Mouse (Mus musculus): Measurements from ENCODE around the gene Eid2b. TPM values are rescaled to one million over a fixed set of nuclear protein-coding genes. Genes with fewer than 3 reads are reported as not detected.
A peak's percentile ranks its signal among the peaks of the same experiment; 100 is the strongest.

Gene Eid2b
- polyA plus RNA-seq, 1 experiment from 2014 or later, result 36.3 TPM

DNA sequence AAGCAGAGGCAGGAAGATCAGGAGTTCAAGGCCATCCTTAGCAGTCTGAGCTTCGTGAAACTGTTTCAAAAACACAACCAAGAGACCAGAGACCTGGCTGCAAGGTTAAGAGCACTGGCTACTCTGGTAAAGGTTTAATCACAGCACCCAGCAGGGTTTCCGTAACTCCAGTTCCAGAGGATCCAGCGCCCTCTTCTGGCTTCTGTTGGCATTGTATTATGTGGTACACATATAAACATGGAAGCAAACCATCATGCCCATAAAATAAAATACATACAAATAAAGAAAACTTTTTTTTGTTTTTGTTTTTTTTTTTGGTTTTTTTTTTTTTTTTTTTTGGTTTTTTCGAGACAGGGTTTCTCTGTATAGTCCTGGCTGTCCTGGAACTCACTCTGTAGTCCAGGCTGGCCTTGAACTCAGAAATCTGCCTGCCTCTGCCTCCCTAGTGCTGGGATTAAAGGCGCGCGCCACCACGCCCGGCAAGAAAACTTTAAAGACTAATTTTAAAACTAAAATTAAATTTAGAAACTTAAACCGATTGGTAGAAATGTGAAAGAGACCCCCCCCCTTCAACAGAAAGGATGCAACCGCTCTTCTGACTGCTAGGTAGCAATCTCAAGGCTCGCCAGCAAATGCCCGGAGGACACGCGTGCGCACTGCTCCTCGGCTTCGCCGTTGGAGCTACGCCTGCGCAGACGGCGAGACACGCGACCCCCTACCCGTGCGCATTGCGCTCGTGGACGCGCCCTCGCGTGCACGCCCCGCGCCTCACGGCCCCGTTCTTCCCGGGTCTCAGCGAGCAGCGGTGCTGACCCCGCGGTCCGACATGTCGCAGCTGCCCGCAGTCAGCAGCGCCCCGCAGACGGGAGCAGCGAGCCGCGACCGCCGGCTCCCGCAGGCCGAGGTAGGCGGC, 10.2 kb upstream of the Eid2b start, which contains the start of gene Eid2:
TSS of gene Eid2 (plus strand) at position 753 of the 913 bp plus-strand sequence.
- H3K36me3 ChIP-seq (ENCODE audit: control insufficient read depth, insufficient read depth, low read length), result peaks cover 4% of the 10 kb centered on the region; the same call in 1 of the 2 replicates
- peaks cover 9% of the 10 kb centered on the region for H3K4me1 ChIP-seq (ENCODE audit: control insufficient read depth, insufficient read depth, low read depth, low read length)
- H3K9ac ChIP-seq (ENCODE audit: low read depth, low read length), result peak within 1 kb of the TSS; percentile 100
- peak; percentile 94 for ATAC-seq
- H3K27ac ChIP-seq (ENCODE audit: low read depth, low read length), result peak within 1 kb of the TSS; percentile 92
- no peaks in the 10 kb centered on the region for H3K9me3 ChIP-seq (ENCODE audit: control insufficient read depth, low read length)
- H3K4me2 ChIP-seq (ENCODE audit: low read length), result peak within 1 kb of the TSS; percentile 94
- WGBS, result 8% methylated on average over 50 of the region's 57 CpGs
- H3K27me3 ChIP-seq (replicated peaks; ENCODE audit: control insufficient read depth, insufficient read depth, low read length), result no peaks in the 10 kb centered on the region
- peak within 1 kb of the TSS; percentile 94 for H3K4me3 ChIP-seq (ENCODE audit: low read length)

DNA sequence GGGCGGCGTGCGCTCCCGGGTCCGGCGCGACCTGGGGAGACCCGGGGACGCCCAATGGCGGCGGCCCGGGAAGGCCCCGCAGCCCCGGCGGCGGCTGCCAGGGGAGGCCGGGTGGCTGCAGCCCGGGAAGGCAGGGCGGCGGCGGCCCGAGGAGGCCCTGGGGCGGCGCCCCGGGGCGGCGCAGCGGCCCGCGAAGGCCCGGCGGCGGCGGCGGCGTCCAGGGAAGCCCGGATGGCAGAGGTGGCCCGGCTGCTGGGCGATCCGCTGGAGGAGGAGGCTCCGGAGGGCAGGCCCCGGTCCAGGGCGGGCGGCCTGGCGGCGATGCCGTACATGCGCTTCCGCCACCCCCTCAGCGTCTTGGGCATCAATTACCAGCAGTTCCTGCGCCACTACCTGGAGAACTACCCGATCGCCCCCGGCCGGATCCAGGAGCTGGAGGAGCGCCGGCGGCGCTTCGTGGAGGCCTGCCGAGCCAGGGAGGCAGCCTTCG, 9.5 kb upstream of the Eid2b start:
- Histone ChIP-seq H3K27ac (ENCODE audit: low read depth, low read length) (peak overlapping the region; percentile 92), H3K4me1 (ENCODE audit: control insufficient read depth, insufficient read depth, low read depth, low read length) (peaks cover 9% of the 10 kb centered on the region), H3K9me3 (ENCODE audit: control insufficient read depth, low read length) (no peaks in the 10 kb centered on the region), H3K27me3 (replicated peaks; ENCODE audit: control insufficient read depth, insufficient read depth, low read length) (no peaks in the 10 kb centered on the region), H3K4me2 (ENCODE audit: low read length) (peak overlapping the region; percentile 94), H3K36me3 (ENCODE audit: control insufficient read depth, insufficient read depth, low read length) (peaks cover 10% of the 10 kb centered on the region; the same call in 1 of the 2 replicates), H3K4me3 (ENCODE audit: low read length) (peak overlapping the region; percentile 94), H3K9ac (ENCODE audit: low read depth, low read length) (peak overlapping the region; percentile 100)
- ATAC-seq, result peak; percentile 79
- under 1% methylated on average over 45 of the region's 62 CpGs for WGBS

DNA sequence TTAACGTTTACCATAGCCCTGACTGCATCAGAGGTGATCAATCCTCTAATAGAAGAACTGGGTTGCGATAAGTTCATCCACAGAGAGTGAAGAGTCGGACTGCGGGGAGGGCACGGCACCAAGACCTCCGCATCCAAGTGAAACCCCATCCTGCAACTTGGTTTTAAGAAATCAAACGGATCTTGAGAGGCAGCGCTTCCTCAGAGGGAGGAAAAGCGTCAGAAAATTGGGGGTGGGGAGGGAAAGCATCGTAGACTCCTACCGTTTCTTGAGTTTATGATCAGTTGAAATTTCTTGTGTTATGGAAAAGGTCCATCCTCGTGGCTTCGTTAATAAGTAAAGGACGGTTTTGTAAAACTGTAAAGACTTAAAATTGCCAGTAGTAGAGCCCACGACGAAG, 9.0 kb upstream of the Eid2b start:
- ATAC-seq, result no peak
- H3K4me1 ChIP-seq (ENCODE audit: control insufficient read depth, insufficient read depth, low read depth, low read length), result peaks cover 9% of the 10 kb centered on the region
- H3K4me3 ChIP-seq (ENCODE audit: low read length), result peak overlapping the region; percentile 94
- H3K27me3 ChIP-seq (replicated peaks; ENCODE audit: control insufficient read depth, insufficient read depth, low read length), result no peaks in the 10 kb centered on the region
- H3K4me2 ChIP-seq (ENCODE audit: low read length), result peak overlapping the region; percentile 94
- H3K9me3 ChIP-seq (ENCODE audit: control insufficient read depth, low read length), result no peaks in the 10 kb centered on the region
- H3K36me3 ChIP-seq (ENCODE audit: control insufficient read depth, insufficient read depth, low read length), result peaks cover 12% of the 10 kb centered on the region; the same call in 1 of the 2 replicates
- peak overlapping the region; percentile 92 for H3K27ac ChIP-seq (ENCODE audit: low read depth, low read length)
- peak overlapping the region; percentile 100 for H3K9ac ChIP-seq (ENCODE audit: low read depth, low read length)
- WGBS, result 27% methylated on average over 16 of the region's 16 CpGs

DNA sequence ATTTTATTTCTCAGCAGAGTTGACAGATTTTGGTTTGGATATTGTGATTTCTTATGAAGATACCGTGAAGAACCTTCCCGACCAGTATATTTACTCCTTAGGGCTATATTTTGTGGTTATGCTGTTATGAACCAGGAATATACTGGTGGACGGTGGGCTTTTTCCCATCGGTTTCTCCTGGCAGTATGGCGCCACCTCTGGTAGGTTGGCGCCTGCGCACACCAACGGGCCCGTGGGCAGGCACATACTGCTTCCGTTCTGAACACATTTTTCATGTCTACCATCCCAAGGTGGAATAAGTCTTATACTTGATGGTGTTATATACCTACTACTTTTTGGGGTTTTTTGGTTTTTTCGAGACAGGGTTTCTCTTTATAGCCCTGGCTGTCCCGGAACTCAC, 8.2 kb upstream of the Eid2b start:
- H3K9me3 ChIP-seq (ENCODE audit: control insufficient read depth, low read length), result no peaks in the 10 kb centered on the region
- peak overlapping the region; percentile 94; the same call in 1 of the 2 replicates for H3K4me2 ChIP-seq (ENCODE audit: low read length)
- no peak for ATAC-seq
- H3K4me1 ChIP-seq (ENCODE audit: control insufficient read depth, insufficient read depth, low read depth, low read length), result peaks cover 9% of the 10 kb centered on the region
- H3K27ac ChIP-seq (ENCODE audit: low read depth, low read length), result no peak overlapping the region
- 92% methylated on average over 12 of the region's 12 CpGs for WGBS
- no peaks in the 10 kb centered on the region for H3K27me3 ChIP-seq (replicated peaks; ENCODE audit: control insufficient read depth, insufficient read depth, low read length)
- H3K9ac ChIP-seq (ENCODE audit: low read depth, low read length), result no peak overlapping the region
- H3K36me3 ChIP-seq (ENCODE audit: control insufficient read depth, insufficient read depth, low read length), result peaks cover 12% of the 10 kb centered on the region; the same call in 1 of the 2 replicates
- no peak overlapping the region for H3K4me3 ChIP-seq (ENCODE audit: low read length)

DNA sequence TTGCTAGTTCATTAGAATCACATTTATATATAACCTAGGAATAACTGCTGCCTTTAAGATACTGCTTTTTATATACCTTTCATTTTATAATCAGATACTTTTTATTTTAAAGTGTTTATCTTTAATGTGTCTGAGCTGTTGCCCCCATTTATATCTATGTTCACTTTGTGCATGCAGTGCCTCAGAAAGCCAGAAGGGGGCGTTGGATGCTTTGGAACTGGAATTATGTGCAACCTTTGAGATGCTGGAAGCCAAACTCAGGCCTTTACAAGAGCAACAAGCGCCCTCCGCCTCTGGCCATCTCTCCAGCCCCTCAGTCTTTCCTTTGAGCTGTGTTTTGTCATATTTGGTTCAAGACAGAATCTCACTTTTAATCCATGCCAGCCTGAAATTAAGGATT, 5.8 kb upstream of the Eid2b start:
- Histone ChIP-seq H3K36me3 (ENCODE audit: control insufficient read depth, insufficient read depth, low read length) (peaks cover 12% of the 10 kb centered on the region; the same call in 1 of the 2 replicates), H3K9ac (ENCODE audit: low read depth, low read length) (no peak overlapping the region), H3K9me3 (ENCODE audit: control insufficient read depth, low read length) (no peaks in the 10 kb centered on the region), H3K4me2 (ENCODE audit: low read length) (no peak overlapping the region), H3K27me3 (replicated peaks; ENCODE audit: control insufficient read depth, insufficient read depth, low read length) (no peaks in the 10 kb centered on the region), H3K4me1 (ENCODE audit: control insufficient read depth, insufficient read depth, low read depth, low read length) (peaks cover 9% of the 10 kb centered on the region), H3K4me3 (ENCODE audit: low read length) (no peak overlapping the region), H3K27ac (ENCODE audit: low read depth, low read length) (no peak overlapping the region)
- WGBS, result 73% methylated on average over 3 of the region's 3 CpGs
- no peak for ATAC-seq

DNA sequence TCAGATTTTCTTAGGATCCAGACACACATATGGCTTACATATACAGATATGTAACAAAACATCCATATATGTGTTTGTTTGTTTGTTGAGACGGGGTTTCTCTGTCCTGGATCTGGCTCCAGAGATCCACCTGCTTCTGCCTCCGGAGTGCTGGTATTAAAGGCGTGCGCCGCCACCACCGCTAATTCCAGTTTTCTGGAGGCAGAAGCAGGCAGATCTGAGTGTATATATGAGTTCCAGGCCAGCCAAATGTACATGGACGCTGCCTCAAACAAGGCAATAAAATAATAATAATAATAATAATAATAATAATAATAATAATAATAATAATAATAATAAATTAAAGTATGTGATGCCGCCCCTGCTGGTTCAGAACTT, 313 bp upstream of the Eid2b start:
- H3K4me3 ChIP-seq (ENCODE audit: low read length), result peak overlapping the region; percentile 76; the same call in 1 of the 2 replicates
- peak; percentile 21; the same call in 1 of the 2 replicates for ATAC-seq

DNA sequence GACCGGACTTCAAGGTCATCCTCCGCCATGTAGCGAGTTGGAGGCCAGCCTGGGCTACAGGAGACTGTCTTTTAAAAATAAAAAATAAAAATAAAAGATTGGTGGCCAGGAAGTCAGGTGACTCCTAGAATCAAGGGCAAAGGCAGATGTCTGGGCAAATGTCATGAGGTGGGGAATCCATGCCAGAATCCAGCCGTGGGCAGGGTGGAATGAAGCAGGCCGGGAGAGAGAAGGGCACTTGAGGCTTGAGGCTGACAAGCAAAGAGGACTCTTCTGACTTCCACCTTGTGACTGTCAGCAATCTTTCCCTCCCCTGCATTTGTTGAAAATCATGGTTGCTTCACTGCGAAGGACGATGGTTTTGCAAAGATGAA, 727 bp downstream of the Eid2b start:
- WGBS, result 82% methylated on average over 7 of the region's 7 CpGs
- Histone ChIP-seq H3K4me2 (ENCODE audit: low read length) (peak overlapping the region; percentile 94), H3K4me3 (ENCODE audit: low read length) (peak overlapping the region; percentile 76), H3K27me3 (replicated peaks; ENCODE audit: control insufficient read depth, insufficient read depth, low read length) (no peaks in the 10 kb centered on the region), H3K4me1 (ENCODE audit: control insufficient read depth, insufficient read depth, low read depth, low read length) (peaks cover 11% of the 10 kb centered on the region), H3K27ac (ENCODE audit: low read depth, low read length) (peak overlapping the region; percentile 86), H3K9ac (ENCODE audit: low read depth, low read length) (peak overlapping the region; percentile 96), H3K36me3 (ENCODE audit: control insufficient read depth, insufficient read depth, low read length) (0 out of 2 replicates have a peak, but pooled peaks cover under 1% of the 10 kb centered on the region), H3K9me3 (ENCODE audit: control insufficient read depth, low read length) (no peaks in the 10 kb centered on the region)
- ATAC-seq, result no peak

More for the DNA sequence above, 313 bp upstream of the Eid2b start:
- no peak overlapping the region for H3K27ac ChIP-seq (ENCODE audit: low read depth, low read length)
- H3K9me3 ChIP-seq (ENCODE audit: control insufficient read depth, low read length), result no peaks in the 10 kb centered on the region
- H3K4me2 ChIP-seq (ENCODE audit: low read length), result no peak overlapping the region
- H3K9ac ChIP-seq (ENCODE audit: low read depth, low read length), result no peak overlapping the region
- H3K4me1 ChIP-seq (ENCODE audit: control insufficient read depth, insufficient read depth, low read depth, low read length), result peaks cover 11% of the 10 kb centered on the region
- peaks cover 8% of the 10 kb centered on the region; the same call in 1 of the 2 replicates for H3K36me3 ChIP-seq (ENCODE audit: control insufficient read depth, insufficient read depth, low read length)
- WGBS, result 61% methylated on average over 8 of the region's 8 CpGs
- no peaks in the 10 kb centered on the region for H3K27me3 ChIP-seq (replicated peaks; ENCODE audit: control insufficient read depth, insufficient read depth, low read length)

DNA sequence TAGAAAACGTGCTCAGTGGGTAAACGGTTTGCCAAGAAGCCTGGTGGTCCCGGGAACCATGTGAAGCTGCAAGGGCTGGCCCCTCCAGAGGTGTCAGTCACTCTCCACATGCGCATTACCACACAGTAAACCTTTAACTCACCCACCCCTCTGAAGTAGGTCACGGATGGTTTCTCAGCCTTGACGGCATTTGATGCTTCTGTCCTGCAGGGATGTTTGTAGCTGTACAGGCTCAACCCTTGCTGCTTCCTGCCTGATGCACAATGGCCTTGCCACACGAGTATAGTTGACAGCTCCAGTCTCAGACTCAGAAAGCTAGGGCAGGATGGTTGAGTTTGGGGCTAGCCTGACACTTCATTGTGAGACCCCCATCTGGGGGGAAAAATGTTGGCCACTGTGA, 3.1 kb downstream of the Eid2b start:
- H3K27ac ChIP-seq (ENCODE audit: low read depth, low read length), result no peak overlapping the region
- no peak overlapping the region for H3K4me3 ChIP-seq (ENCODE audit: low read length)
- no peaks in the 10 kb centered on the region for H3K36me3 ChIP-seq (ENCODE audit: control insufficient read depth, insufficient read depth, low read length)
- H3K9ac ChIP-seq (ENCODE audit: low read depth, low read length), result no peak overlapping the region
- H3K4me1 ChIP-seq (ENCODE audit: control insufficient read depth, insufficient read depth, low read depth, low read length), result peaks cover 11% of the 10 kb centered on the region
- no peak for ATAC-seq
- 82% methylated on average over 7 of the region's 7 CpGs for WGBS
- no peaks in the 10 kb centered on the region for H3K9me3 ChIP-seq (ENCODE audit: control insufficient read depth, low read length)
- H3K27me3 ChIP-seq (replicated peaks; ENCODE audit: control insufficient read depth, insufficient read depth, low read length), result no peaks in the 10 kb centered on the region
- H3K4me2 ChIP-seq (ENCODE audit: low read length), result no peak overlapping the region

DNA sequence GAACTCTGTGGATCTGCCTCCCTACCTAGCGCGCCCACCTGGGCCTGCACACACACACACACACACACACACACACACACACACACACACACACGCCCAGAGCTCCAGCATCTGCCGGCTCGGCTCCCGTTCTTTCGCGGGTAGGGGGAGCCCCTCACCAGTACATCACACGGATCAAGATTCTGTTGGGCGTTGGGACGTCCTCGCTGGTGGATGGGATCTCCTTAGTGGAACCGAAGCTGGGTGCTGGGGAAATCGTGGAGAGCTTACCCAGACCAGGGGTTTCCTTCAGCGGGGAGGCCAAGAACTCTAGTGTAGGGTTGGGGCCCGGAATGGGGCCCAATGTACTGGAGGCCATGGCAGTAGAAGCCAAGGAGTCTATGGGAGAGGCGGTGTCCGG, 12.6 kb downstream of the Eid2b start:
- Histone ChIP-seq H3K4me2 (ENCODE audit: low read length) (peak overlapping the region; percentile 53), H3K27ac (ENCODE audit: low read depth, low read length) (no peak overlapping the region), H3K36me3 (ENCODE audit: control insufficient read depth, insufficient read depth, low read length) (no peaks in the 10 kb centered on the region), H3K27me3 (replicated peaks; ENCODE audit: control insufficient read depth, insufficient read depth, low read length) (peaks cover 19% of the 10 kb centered on the region), H3K4me1 (ENCODE audit: control insufficient read depth, insufficient read depth, low read depth, low read length) (peaks cover 11% of the 10 kb centered on the region), H3K9ac (ENCODE audit: low read depth, low read length) (peak overlapping the region; percentile 59; the same call in 1 of the 2 replicates), H3K4me3 (ENCODE audit: low read length) (peak overlapping the region; percentile 36), H3K9me3 (ENCODE audit: control insufficient read depth, low read length) (no peaks in the 10 kb centered on the region)
- no peak for ATAC-seq
- 1% methylated on average over 16 of the region's 18 CpGs for WGBS

Data from hindbrain, embryonic 16.5 days (tissue).